Mouse (Mus musculus) small intestine, adult 2 months (tissue): ENCODE measurements at regions not wholly inside any gene's neighbourhood (a gene's known extent, or its start where the extent isn't known, plus 50 kb on each side); places are given as distances from the start of the nearest gene placed in this dataset.

Experiments
- CTCF ChIP-seq: fragments of 200-500 bp; IDR thresholded peaks from 2 replicates; pipeline ENCODE4 v1.5.1; 2012; ENCODE audit warnings: low read depth, mild to moderate bottlenecking, control low read depth, inconsistent platforms, low read length, moderate library complexity, mixed read lengths; ENCODE audit not compliant: insufficient replicate concordance, insufficient read length; ENCODE audit errors: extremely low read depth
- POLR2A ChIP-seq: fragments of 200-500 bp; IDR thresholded peaks from 2 replicates; pipeline ENCODE4 v1.6.1; 2012; ENCODE audit warnings: low read depth, mild to moderate bottlenecking, control low read depth, inconsistent platforms, low read length, moderate library complexity

DNA sequence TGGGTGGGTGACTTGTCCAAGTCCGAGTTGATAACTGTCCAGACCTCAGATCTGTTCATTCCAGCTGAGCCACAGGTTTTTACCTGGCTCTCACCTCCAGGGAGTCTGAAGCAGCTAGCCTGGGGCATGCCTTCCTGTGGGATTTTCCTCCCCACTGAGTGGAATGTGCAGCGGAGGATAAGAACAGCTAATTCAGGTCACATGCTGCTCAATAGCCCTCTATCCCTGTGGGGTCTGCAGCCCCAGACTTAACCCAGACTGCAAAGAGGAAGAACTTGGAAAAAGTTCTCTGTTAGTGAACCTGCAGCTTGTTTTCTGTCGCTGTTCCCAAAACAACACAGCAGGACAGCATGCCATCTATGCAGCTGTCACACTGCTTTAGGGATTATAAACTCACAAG lies 59.0 kb upstream of the Bod1 start:
- no peak for TF ChIP-seq POLR2A
- no peak for TF ChIP-seq CTCF
